Mouse (Mus musculus) midbrain, embryonic 10.5 days (tissue): ENCODE measurements around the gene Ddah1. TPM values are rescaled to one million over a fixed set of nuclear protein-coding genes. Genes with fewer than 3 reads are reported as not detected.

Source experiments
- DNase-seq: peaks from one replicate; pipeline ENCODE4 v3.0.0-alpha.2; 2017; ENCODE audit warnings: low spot score
- H3K27ac ChIP-seq: fragments of 300-500 bp; sonication (generic); replicated peaks from 2 replicates; pipeline ENCODE4 v1.5.1; 2016; ENCODE audit warnings: mild to moderate bottlenecking
- H3K27me3 ChIP-seq: fragments of 300-500 bp; sonication (generic); 2 replicates; pipeline ENCODE4 v1.6.1; 2016; ENCODE audit warnings: low read depth, mild to moderate bottlenecking; ENCODE audit not compliant: poor library complexity, severe bottlenecking
- H3K36me3 ChIP-seq: fragments of 300-500 bp; sonication (generic); 2 replicates; pipeline ENCODE4 v1.6.1; 2016; ENCODE audit warnings: mild to moderate bottlenecking, moderate library complexity
- H3K4me1 ChIP-seq: fragments of 300-500 bp; sonication (generic); 2 replicates; pipeline ENCODE4 v1.6.1; 2016
- H3K4me3 ChIP-seq: fragments of 300-500 bp; sonication (generic); 2 replicates; pipeline ENCODE4 v1.5.1; 2016; ENCODE audit warnings: mild to moderate bottlenecking, moderate library complexity
- H3K9me3 ChIP-seq: fragments of 300-500 bp; sonication (generic); replicated peaks from 2 replicates; pipeline ENCODE4 v1.6.1; 2016; ENCODE audit warnings: mild to moderate bottlenecking
- WGBS: fragments of 180-500 bp; shearing (Covaris S2); methylation state at CpG from one replicate; pipeline ENCODE4 v1.1.7; 2016; 5-methylcytosine and 5-hydroxymethylcytosine counted together
- polyA plus RNA-seq: library from polyadenylated mRNA; unstranded; fragments of >200 nt; fragmentation: Nextera tagmentation; extraction: Ambion mirVana; gene quantifications from 2 replicates; pipeline ENCODE4 v1.2.1, GENCODE M21; 2016

Ddah1 gene
- 24.0 and 26.5 TPM in 2 replicates for polyA plus RNA-seq

DNA sequence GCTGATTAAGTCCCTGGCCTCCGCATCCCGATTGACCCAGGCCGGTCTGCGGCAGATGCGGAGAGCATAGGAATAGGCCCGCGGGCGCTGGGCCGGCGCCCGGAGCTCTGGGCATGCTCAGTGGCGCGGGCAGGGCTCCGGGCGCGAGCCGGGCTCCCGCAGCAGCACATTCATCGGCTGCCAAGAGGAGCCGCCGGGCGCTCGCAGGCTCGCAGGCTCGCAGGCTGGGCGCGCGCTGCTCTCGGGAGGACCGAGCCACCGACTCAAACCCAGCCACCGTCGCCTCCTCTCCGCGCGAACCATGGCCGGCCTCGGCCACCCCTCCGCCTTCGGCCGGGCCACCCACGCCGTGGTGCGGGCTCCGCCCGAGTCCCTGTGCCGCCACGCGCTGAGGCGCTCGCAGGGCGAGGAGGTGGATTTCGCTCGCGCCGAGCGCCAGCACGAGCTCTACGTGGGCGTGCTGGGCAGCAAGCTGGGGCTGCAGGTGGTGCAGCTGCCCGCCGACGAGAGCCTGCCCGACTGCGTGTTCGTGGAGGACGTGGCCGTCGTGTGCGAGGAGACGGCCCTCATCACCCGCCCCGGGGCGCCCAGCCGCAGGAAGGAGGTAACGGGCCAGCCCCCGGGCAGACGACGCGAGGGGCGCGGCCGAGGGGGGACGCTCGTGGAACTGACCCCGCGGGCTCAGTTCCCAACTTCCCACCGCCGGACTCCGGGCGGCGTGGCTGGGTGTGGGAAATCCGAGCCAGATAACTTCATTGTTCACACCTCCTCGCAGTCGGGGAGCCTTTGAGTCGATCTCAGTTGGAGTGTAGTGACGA lies at the start of gene Ddah1:
TSS of gene Ddah1 (plus strand) at position 115 of the 818 bp plus-strand sequence.
- DNase-seq = peak; percentile 77
- H3K36me3 ChIP-seq = no peaks in the 10 kb centered on the region
- peaks cover 18% of the 10 kb centered on the region for H3K4me1 ChIP-seq
- H3K9me3 ChIP-seq = no peaks in the 10 kb centered on the region
- H3K4me3 ChIP-seq = peak within 1 kb of the TSS; percentile 70
- peaks cover 64% of the 10 kb centered on the region for H3K27me3 ChIP-seq
- H3K27ac ChIP-seq = peak within 1 kb of the TSS; percentile 91
- under 1% methylated on average over 88 of the region's 97 CpGs for WGBS

DNA sequence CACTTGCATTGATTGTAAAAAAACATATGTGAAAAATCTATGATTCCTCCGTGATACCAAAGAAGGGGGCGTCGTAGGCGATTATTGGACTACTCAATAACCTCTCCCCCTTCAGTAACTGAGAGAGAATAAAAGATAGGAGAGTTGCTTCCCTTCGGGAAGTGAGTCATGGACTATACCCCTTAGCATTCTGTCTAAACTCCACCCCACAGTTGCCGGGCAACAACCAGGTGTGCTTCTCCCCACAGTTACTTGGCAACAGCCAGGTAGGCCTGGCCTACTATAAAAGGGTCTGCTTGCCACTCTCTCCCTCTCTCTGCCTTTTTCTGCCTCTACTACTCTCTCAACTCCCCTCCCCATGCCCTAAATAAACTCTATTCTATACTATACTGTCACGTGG lies 42.6 kb upstream of the Ddah1 start:
- Histone ChIP-seq H3K27ac (no peak overlapping the region), H3K36me3 (no peaks in the 10 kb centered on the region), H3K4me1 (no peaks in the 10 kb centered on the region), H3K4me3 (no peak overlapping the region), H3K27me3 (no peaks in the 10 kb centered on the region), H3K9me3 (no peaks in the 10 kb centered on the region)
- DNase-seq = no peak
- WGBS = 90% methylated on average over 7 of the region's 7 CpGs

DNA sequence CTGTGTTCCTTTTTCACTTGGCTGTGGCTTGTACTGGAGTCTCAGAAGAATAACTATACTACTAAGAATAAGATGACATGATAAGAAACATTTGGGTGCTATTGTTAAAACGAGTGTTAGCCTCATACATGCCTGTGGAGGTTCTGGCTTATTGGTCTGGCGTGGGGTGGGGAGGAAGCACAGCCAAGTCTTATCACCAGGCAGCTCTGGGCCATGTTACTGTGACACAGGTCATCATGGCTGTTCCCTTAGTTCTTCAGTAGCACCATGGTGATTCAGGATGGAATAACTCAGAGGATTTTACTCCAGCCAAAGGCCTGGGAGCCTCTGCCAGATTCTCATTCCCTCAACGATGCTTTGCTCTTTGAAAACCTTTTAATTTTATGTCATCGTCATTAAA lies 38.8 kb upstream of the Ddah1 start:
- no peaks in the 10 kb centered on the region for H3K36me3 ChIP-seq
- H3K27me3 ChIP-seq = no peaks in the 10 kb centered on the region
- no peak overlapping the region for H3K27ac ChIP-seq
- WGBS = 89% methylated on average over 4 of the region's 4 CpGs
- no peak overlapping the region for H3K4me3 ChIP-seq
- no peak for DNase-seq
- no peaks in the 10 kb centered on the region; the same call in 1 of the 2 replicates for H3K9me3 ChIP-seq
- H3K4me1 ChIP-seq = no peaks in the 10 kb centered on the region

DNA sequence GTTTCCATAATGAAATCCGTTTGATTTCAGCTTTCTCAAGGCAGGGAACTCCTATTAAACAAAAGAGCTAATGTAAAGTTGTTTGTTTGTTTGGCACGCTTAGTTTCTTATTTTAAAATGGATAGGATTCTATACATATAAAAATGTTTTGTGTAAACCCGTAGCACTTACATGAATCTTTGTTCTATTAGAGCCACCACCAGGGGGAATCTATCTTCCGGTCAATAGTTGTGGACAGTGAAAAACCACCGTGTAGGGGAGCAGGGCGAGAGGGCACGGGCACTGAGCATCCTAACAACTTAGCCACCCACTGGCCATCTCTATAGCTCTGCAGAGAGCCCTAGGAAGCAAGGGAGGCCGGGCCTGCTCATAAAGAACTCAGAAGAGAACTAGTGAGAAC lies 33.4 kb upstream of the Ddah1 start:
- no peak overlapping the region; the same call in 1 of the 2 replicates for H3K27ac ChIP-seq
- no peak overlapping the region for H3K4me3 ChIP-seq
- H3K36me3 ChIP-seq = no peaks in the 10 kb centered on the region
- 76% methylated on average over 8 of the region's 8 CpGs for WGBS
- H3K27me3 ChIP-seq = no peaks in the 10 kb centered on the region
- DNase-seq = no peak
- H3K9me3 ChIP-seq = no peaks in the 10 kb centered on the region; the same call in 1 of the 2 replicates
- peaks cover 12% of the 10 kb centered on the region for H3K4me1 ChIP-seq

DNA sequence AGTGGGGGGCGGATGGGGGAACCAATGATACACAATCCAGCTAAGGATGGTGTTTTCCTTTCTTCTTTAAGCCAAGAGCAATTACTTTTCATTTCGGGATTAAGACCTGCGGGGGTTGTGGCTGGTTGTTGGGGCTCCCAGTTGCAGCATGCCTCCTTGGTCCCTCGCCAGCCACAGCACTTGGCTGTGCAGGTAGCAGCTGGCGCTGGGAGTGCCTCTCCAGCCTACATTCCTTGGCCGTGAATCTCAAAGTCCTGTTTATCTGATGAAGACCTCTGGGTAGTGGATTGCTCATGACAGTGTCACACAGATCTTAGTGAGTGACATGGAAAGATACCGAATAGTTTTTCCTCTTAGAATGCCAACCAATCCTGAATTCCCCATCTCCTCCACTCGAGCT lies 30.1 kb upstream of the Ddah1 start:
- Histone ChIP-seq H3K4me3 (no peak overlapping the region), H3K4me1 (peaks cover 13% of the 10 kb centered on the region), H3K9me3 (no peaks in the 10 kb centered on the region; the same call in 1 of the 2 replicates), H3K36me3 (no peaks in the 10 kb centered on the region), H3K27me3 (no peaks in the 10 kb centered on the region), H3K27ac (no peak overlapping the region)
- 54% methylated on average over 8 of the region's 8 CpGs for WGBS
- DNase-seq = no peak

DNA sequence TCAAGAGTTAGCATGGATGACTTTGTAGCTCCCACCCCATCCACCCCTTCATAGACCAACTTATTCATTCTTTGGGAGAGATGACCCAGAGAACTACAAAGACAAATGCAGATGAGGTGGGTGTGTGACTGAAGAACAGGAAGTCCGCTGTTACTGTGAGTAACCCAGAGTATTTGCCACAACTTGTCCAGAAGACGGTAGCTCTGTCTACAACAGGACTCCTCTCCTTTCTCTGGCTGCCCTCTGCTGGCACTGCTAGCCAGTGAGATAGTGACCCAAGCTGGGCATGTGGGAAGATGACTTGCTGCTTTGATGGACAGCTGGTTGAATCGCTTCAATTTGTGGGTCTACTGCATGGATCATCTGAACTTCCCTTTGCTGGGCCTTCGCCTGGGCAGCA lies 28.9 kb upstream of the Ddah1 start:
- H3K4me3 ChIP-seq = no peak overlapping the region
- H3K36me3 ChIP-seq = no peaks in the 10 kb centered on the region
- no peaks in the 10 kb centered on the region for H3K27me3 ChIP-seq
- no peaks in the 10 kb centered on the region for H3K9me3 ChIP-seq
- WGBS = 72% methylated on average over 4 of the region's 4 CpGs
- peak overlapping the region; percentile 23; the same call in 1 of the 2 replicates for H3K27ac ChIP-seq
- DNase-seq = no peak
- peaks cover 13% of the 10 kb centered on the region for H3K4me1 ChIP-seq

DNA sequence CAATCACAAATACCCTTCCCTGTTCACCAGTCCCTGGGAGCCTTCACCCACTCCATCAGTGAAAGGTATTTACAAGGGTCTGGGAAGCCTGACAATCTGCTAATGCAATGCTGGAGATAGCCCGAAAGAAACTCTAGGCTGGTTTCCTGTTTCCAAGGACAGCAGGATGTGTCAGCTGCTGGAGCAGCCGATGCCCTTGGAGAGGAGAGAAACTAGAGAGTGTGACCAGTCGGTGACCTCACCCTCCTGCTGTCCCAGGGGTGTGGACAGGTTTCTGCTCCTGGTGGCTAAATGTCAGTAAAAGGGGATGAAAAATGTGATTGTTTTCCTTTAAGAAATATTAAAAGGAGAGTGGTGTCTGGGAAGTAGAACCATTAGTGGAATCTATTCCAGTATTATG lies 28.4 kb upstream of the Ddah1 start:
- Histone ChIP-seq H3K27ac (0 out of 2 replicates have a peak overlapping the region, but pooled peaks have one; percentile 23), H3K36me3 (no peaks in the 10 kb centered on the region), H3K4me1 (peaks cover 13% of the 10 kb centered on the region), H3K27me3 (no peaks in the 10 kb centered on the region), H3K4me3 (no peak overlapping the region), H3K9me3 (no peaks in the 10 kb centered on the region)
- 67% methylated on average over 3 of the region's 3 CpGs for WGBS
- no peak for DNase-seq

DNA sequence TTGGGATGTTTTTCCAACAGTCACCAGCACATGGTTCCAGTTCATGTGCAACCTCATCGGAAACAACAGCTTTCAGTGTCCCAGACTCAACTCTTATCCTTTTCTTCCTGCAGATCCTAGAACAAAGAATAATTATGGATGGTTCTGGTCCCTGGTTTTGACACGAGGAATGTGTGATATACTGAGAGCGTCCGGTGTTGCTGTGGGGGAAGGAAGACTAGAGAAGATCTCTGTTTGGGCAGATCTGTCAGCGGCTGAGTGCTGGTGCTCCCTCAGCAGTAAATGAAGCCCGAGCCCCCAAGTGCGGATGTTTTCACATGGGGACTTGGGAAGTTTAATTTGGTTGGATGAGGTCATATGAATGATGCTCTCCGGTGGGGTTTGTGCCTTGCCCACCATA lies 23.6 kb upstream of the Ddah1 start:
- DNase-seq = no peak

DNA sequence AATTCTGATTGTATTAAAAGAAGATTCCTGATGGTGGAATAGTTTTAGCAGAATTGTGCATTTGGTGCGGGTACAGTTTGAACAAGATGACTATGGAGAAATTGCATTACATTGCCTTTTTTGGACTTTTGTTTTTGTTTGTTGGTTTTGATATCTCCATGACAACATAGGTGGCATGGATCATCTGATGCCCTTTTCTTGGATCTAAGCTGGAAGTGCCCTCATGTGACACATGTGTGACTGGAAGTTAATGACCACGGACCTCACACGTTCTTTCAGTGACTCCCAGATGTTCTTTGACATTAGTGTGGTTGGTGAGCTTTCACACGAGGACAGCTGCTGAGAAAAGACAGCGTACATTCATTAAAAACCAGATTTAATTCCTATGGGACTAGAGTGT lies 21.9 kb upstream of the Ddah1 start:
- H3K27me3 ChIP-seq = no peaks in the 10 kb centered on the region
- no peaks in the 10 kb centered on the region for H3K4me1 ChIP-seq
- no peaks in the 10 kb centered on the region for H3K36me3 ChIP-seq
- DNase-seq = no peak
- H3K9me3 ChIP-seq = no peaks in the 10 kb centered on the region
- no peak overlapping the region for H3K27ac ChIP-seq
- no peak overlapping the region for H3K4me3 ChIP-seq
- 84% methylated on average over 5 of the region's 5 CpGs for WGBS

More for the DNA sequence above, 23.6 kb upstream of the Ddah1 start:
- no peaks in the 10 kb centered on the region for H3K27me3 ChIP-seq
- H3K36me3 ChIP-seq = no peaks in the 10 kb centered on the region
- H3K4me1 ChIP-seq = peaks cover 3% of the 10 kb centered on the region
- H3K27ac ChIP-seq = no peak overlapping the region
- 91% methylated on average over 8 of the region's 8 CpGs for whole genome bisulfite sequencing
- no peak overlapping the region for H3K4me3 ChIP-seq
- no peaks in the 10 kb centered on the region for H3K9me3 ChIP-seq

DNA sequence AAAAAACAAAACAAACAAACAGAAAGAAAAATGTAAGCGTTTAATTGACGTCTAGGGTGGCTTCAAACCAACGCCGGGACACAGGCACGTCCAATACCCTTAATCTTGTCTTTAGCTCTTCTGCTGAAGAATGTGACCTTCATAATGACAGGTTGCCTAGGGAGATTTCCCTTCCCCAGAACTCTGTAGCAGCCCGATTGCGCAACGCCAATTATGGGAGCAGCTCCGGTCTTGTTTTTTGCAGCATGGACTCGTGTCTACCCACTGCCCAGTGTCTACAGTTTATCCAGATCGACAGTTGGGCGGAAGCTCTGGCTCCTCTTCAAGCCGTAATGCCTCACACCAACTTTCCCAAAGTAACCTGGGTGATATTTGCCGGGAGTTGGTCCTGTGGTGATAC lies 19.8 kb upstream of the Ddah1 start:
- Histone ChIP-seq H3K4me1 (no peaks in the 10 kb centered on the region), H3K9me3 (no peaks in the 10 kb centered on the region), H3K36me3 (no peaks in the 10 kb centered on the region), H3K27ac (no peak overlapping the region), H3K4me3 (no peak overlapping the region), H3K27me3 (no peaks in the 10 kb centered on the region)
- DNase-seq = no peak
- WGBS = 88% methylated on average over 14 of the region's 14 CpGs

DNA sequence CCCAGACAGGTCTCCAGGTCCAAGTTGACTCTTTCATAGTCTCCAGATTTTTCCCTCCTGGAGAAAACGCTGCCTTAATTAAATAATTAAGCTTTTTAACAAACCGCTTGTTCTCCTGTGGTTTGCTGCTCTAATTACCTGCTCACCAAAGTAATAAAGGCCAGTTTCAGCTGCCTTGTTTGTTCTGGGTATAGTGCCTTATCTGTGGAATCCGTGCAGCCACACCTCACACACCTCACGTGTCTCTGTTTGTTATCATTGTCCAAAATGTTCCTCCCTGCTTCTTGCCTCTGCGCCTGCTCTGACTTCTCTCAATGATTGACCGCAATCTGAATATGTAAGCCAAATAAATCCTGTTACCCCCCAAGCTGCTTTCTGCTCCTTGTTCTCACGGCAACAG lies 18.6 kb upstream of the Ddah1 start:
- no peak overlapping the region for H3K27ac ChIP-seq
- no peaks in the 10 kb centered on the region for H3K4me1 ChIP-seq
- no peak for DNase-seq
- H3K4me3 ChIP-seq = no peak overlapping the region
- H3K36me3 ChIP-seq = no peaks in the 10 kb centered on the region
- no peaks in the 10 kb centered on the region for H3K9me3 ChIP-seq
- 83% methylated on average over 7 of the region's 7 CpGs for WGBS
- no peaks in the 10 kb centered on the region for H3K27me3 ChIP-seq

DNA sequence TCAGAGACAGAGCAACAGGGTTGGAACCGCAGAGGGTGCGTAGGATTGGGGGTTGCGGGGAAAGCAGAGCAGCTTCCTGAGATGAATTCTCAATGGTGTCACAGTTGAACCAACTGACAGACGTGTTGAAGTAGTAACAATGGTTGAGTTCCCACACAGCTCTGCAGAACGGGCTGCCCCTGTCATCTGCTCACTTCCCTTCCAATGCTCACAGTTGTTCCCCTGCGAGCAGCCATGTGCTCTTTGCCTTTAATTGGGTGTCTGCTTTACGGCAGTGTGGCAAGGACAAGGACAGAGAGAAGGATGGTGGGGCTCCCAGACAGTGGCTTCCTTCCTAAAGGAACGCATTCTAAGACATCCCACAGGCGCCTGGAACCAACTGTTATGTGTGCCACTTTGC lies 15.4 kb upstream of the Ddah1 start:
- no peak for DNase-seq
- H3K4me3 ChIP-seq = no peak overlapping the region
- 72% methylated on average over 9 of the region's 9 CpGs for WGBS

DNA sequence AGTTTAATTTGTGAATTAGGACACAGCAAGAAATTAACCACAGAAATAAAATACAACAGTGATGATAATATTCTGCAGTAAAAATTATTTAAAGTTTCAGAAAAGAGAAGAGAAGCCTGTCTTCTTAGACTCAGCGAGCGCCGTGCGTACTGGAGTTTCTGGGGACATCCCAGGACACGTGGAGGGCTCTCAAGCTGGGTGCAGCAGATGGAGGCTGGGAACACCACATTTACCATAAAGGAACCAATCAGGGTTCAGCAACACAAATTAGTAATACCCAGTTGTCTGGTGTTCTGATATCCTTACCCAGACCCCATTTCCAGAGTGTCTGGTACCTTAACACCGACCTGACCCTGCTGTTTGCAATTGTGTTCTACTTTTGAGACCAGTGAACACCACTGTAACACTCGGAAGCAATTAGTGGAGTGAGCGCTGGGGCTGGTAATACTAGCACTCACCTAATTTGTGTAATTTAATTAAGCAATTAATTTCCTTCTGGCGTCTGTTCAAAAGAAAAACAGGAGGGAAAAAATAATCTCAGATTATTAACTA lies 14.9 kb upstream of the Ddah1 start:
- Histone ChIP-seq H3K27ac (no peak overlapping the region), H3K27me3 (no peaks in the 10 kb centered on the region), H3K36me3 (no peaks in the 10 kb centered on the region), H3K4me1 (no peaks in the 10 kb centered on the region), H3K4me3 (no peak overlapping the region), H3K9me3 (no peaks in the 10 kb centered on the region)
- WGBS = 83% methylated on average over 9 of the region's 9 CpGs
- DNase-seq = no peak

More for the DNA sequence above, 15.4 kb upstream of the Ddah1 start:
- H3K4me1 ChIP-seq = no peaks in the 10 kb centered on the region
- H3K27ac ChIP-seq = no peak overlapping the region
- no peaks in the 10 kb centered on the region for H3K9me3 ChIP-seq
- H3K27me3 ChIP-seq = no peaks in the 10 kb centered on the region
- no peaks in the 10 kb centered on the region for H3K36me3 ChIP-seq
